Mouse (Mus musculus): ENCODE measurements around the gene Slc41a2.

Gene Slc41a2

GRCm38 (mm10) chr10:83313033-83313432 is 24.6 kb downstream of the Slc41a2 start:
- DNase-seq (ENCODE audit: low spot score) = no peak

GRCm38 (mm10) chr10:83310356-83310755 is 27.3 kb downstream of the Slc41a2 start:
- DNase-seq (ENCODE audit: low spot score) = no peak

GRCm38 (mm10) chr10:83301687-83302086 is 36.0 kb downstream of the Slc41a2 start:
- no peak for DNase-seq (ENCODE audit: low spot score)

- no peak for DNase-seq (ENCODE audit: low spot score)
These were observed 36.6 kb downstream of the Slc41a2 start for GRCm38 (mm10) chr10:83301054-83301453.

GRCm38 (mm10) chr10:83297017-83297416 is 40.7 kb downstream of the Slc41a2 start:
- no peak for DNase-seq (ENCODE audit: low spot score)

GRCm38 (mm10) chr10:83294746-83295145 is 42.9 kb downstream of the Slc41a2 start:
- no peak for DNase-seq (ENCODE audit: low spot score)

GRCm38 (mm10) chr10:83293352-83293751 is 44.3 kb downstream of the Slc41a2 start:
- no peak for DNase-seq (ENCODE audit: low spot score)

GRCm38 (mm10) chr10:83291731-83292130 is 46.0 kb downstream of the Slc41a2 start:
- no peak for DNase-seq (ENCODE audit: low spot score)

GRCm38 (mm10) chr10:83287828-83288227 is 49.9 kb downstream of the Slc41a2 start:
- DNase-seq (ENCODE audit: low spot score) = no peak

- no peak for DNase-seq (ENCODE audit: low spot score)
These were observed 51.3 kb downstream of the Slc41a2 start for GRCm38 (mm10) chr10:83286399-83286798.

- DNase-seq (ENCODE audit: low spot score) = no peak
These were observed 51.9 kb downstream of the Slc41a2 start for GRCm38 (mm10) chr10:83285724-83286256.

GRCm38 (mm10) chr10:83284916-83285315 is 52.8 kb downstream of the Slc41a2 start:
- DNase-seq (ENCODE audit: low spot score) = no peak

- no peak for DNase-seq (ENCODE audit: low spot score)
These were observed 71.0 kb downstream of the Slc41a2 start for GRCm38 (mm10) chr10:83266731-83267130.

GRCm38 (mm10) chr10:83266241-83266640 is 71.4 kb downstream of the Slc41a2 start:
- DNase-seq (ENCODE audit: low spot score) = no peak

GRCm38 (mm10) chr10:83264680-83265079 is 73.0 kb downstream of the Slc41a2 start:
- DNase-seq (ENCODE audit: low spot score) = no peak

- DNase-seq (ENCODE audit: low spot score) = no peak
These were observed 73.6 kb downstream of the Slc41a2 start for GRCm38 (mm10) chr10:83264056-83264455.

- DNase-seq (ENCODE audit: low spot score) = no peak
These were observed 76.4 kb downstream of the Slc41a2 start for GRCm38 (mm10) chr10:83261264-83261663.

GRCm38 (mm10) chr10:83251377-83251776 is 86.3 kb downstream of the Slc41a2 start:
- DNase-seq (ENCODE audit: low spot score) = no peak

GRCm38 (mm10) chr10:83248036-83248435 is 89.6 kb downstream of the Slc41a2 start:
- no peak for DNase-seq (ENCODE audit: low spot score)

GRCm38 (mm10) chr10:83245720-83246119 is 92.0 kb downstream of the Slc41a2 start:
- DNase-seq (ENCODE audit: low spot score) = no peak

- DNase-seq (ENCODE audit: low spot score) = no peak
These were observed 93.6 kb downstream of the Slc41a2 start for GRCm38 (mm10) chr10:83244131-83244530.

- DNase-seq (ENCODE audit: low spot score) = no peak
These were observed 95.5 kb downstream of the Slc41a2 start for GRCm38 (mm10) chr10:83242106-83242686.

GRCm38 (mm10) chr10:83234391-83234790 is 103.3 kb downstream of the Slc41a2 start:
- DNase-seq (ENCODE audit: low spot score) = no peak

- no peak for DNase-seq (ENCODE audit: low spot score)
These were observed 103.7 kb downstream of the Slc41a2 start for GRCm38 (mm10) chr10:83233967-83234366.

All from urinary bladder, postnatal 14 days (tissue).